Mouse (Mus musculus) spleen, postnatal 14 days (tissue): ENCODE data around the gene Prkca.

Experiments
- DNase-seq, 2 experiments: peaks; one replicate each; pipeline ENCODE4 v3.0.0; 2021 to 2022; ENCODE audit warnings: low spot score in 2 of 2

The Prkca gene

GRCm38 (mm10) chr11:108064401-108064800, 279.3 kb downstream of the Prkca start:
- DNase-seq = no peak

GRCm38 (mm10) chr11:108063096-108063495, 280.6 kb downstream of the Prkca start:
- DNase-seq = no peak

- DNase-seq = no peak
Observed at GRCm38 (mm10) chr11:108061571-108062479, 281.9 kb downstream of the Prkca start.

GRCm38 (mm10) chr11:108057138-108057537, 286.6 kb downstream of the Prkca start:
- DNase-seq = no peak

- DNase-seq = no peak
Observed at GRCm38 (mm10) chr11:108054647-108055046, 289.1 kb downstream of the Prkca start.

- DNase-seq = no peak
Observed at GRCm38 (mm10) chr11:108053746-108054145, 290.0 kb downstream of the Prkca start.

GRCm38 (mm10) chr11:108041669-108042068, 302.1 kb downstream of the Prkca start:
- DNase-seq = no peak

GRCm38 (mm10) chr11:108040823-108041222, 302.9 kb downstream of the Prkca start:
- no peak for DNase-seq

GRCm38 (mm10) chr11:108039761-108040160, 304.0 kb downstream of the Prkca start:
- DNase-seq = no peak

- DNase-seq = no peak
Observed at GRCm38 (mm10) chr11:108038989-108039388, 304.7 kb downstream of the Prkca start.

GRCm38 (mm10) chr11:108036339-108036738, 307.4 kb downstream of the Prkca start:
- no peak for DNase-seq

- no peak for DNase-seq
Observed at GRCm38 (mm10) chr11:108035761-108036160, 308.0 kb downstream of the Prkca start.

- DNase-seq = no peak
Observed at GRCm38 (mm10) chr11:108034376-108034775, 309.4 kb downstream of the Prkca start.

GRCm38 (mm10) chr11:108032568-108032967, 311.2 kb downstream of the Prkca start:
- no peak for DNase-seq

GRCm38 (mm10) chr11:108030956-108031604, 312.6 kb downstream of the Prkca start:
- no peak for DNase-seq

- no peak for DNase-seq
Observed at GRCm38 (mm10) chr11:108029321-108029720, 314.4 kb downstream of the Prkca start.

GRCm38 (mm10) chr11:108028398-108028797, 315.3 kb downstream of the Prkca start:
- no peak for DNase-seq

GRCm38 (mm10) chr11:108025726-108026425, 317.9 kb downstream of the Prkca start:
- DNase-seq = no peak

- DNase-seq = no peak
Observed at GRCm38 (mm10) chr11:108023188-108023587, 320.5 kb downstream of the Prkca start.

- DNase-seq = no peak
Observed at GRCm38 (mm10) chr11:108020889-108021288, 322.8 kb downstream of the Prkca start.

GRCm38 (mm10) chr11:108015284-108015683, 328.4 kb downstream of the Prkca start:
- DNase-seq = no peak

GRCm38 (mm10) chr11:108013390-108013789, 330.3 kb downstream of the Prkca start:
- no peak for DNase-seq
